Mouse (Mus musculus): ENCODE data around the gene Smg9.

DNA sequence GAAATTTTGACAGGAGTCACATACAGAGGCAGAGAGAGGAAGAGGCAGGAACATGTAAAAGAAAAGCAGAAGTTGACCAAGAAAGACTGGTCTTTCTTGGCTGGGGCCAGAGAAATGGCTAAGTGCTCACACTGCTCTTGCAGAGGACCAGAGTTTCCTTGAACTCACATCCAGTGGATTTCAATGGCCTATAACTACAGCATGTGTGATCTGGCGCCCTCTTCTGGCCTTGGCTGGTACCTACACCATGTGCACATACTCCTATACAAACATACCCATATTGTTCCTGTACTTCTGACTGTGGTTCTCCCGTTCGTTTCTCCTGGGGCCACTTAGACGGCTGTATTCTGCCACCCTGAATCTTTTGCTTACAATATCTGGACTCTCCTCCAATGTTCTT lies 38.4 kb upstream of the Smg9 start:
- TF ChIP-seq CTCF (IDR thresholded peaks at IDR 0.05; ENCODE audit: insufficient read depth, low read depth, low read length), result no peak
- no peak for TF ChIP-seq POLR2A (IDR thresholded peaks at IDR 0.05; ENCODE audit: insufficient read depth, low read depth, low read length)

Data from olfactory bulb, adult 2 months (tissue).